Mouse (Mus musculus) erythroid progenitor cell, adult 5-6 weeks (primary cell): ENCODE measurements around the gene Plpp2. TPM values are rescaled to one million over a fixed set of nuclear protein-coding genes. Genes with fewer than 3 reads are reported as not detected.
A peak's percentile ranks its signal among the peaks of the same experiment; 100 is the strongest.

Source experiments
- ATAC-seq: replicated peaks from 2 replicates; pipeline ENCODE4 v1.8.0; 2016; ENCODE audit warnings: moderate number of reproducible peaks, mild to moderate bottlenecking, moderate TSS enrichment, inconsistent platforms; ENCODE audit not compliant: poor library complexity, low FRiP score, severe bottlenecking
- total RNA-seq, 2 experiments: library from RNA; stranded (forward) in 1 of 2; stranded (reverse) in 1 of 2; fragments of 150-400 nt in 1 of 2; fragments of 186-747, 209-891 nt in 1 of 2; gene quantifications; 2 replicates each; pipeline versions ENCODE4 v1.2.3 to v1.2.4; 2015 to 2017; ENCODE audit warnings: low replicate concordance in 2 of 2

Plpp2 gene
- total RNA-seq (2015; ENCODE audit: low replicate concordance) (2.5 TPM in 1 of 2 replicates, not detected in the other), total RNA-seq (2017; ENCODE audit: low replicate concordance) (not detected in 2 replicates)

GRCm38 (mm10) chr10:79533126-79533911 is at the start of gene Plpp2:
Plpp2 (minus strand) TSS chr10:79533796.
- peak; percentile 81 for ATAC-seq

GRCm38 (mm10) chr10:79581501-79581900 is 47.9 kb upstream of the Plpp2 start:
- ATAC-seq, result no peak

GRCm38 (mm10) chr10:79580811-79581210 is 47.2 kb upstream of the Plpp2 start:
- no peak for ATAC-seq

GRCm38 (mm10) chr10:79580356-79580755 is 46.8 kb upstream of the Plpp2 start:
- no peak for ATAC-seq

GRCm38 (mm10) chr10:79579781-79580180 is 46.2 kb upstream of the Plpp2 start:
- no peak for ATAC-seq

- ATAC-seq, result no peak
Measured at GRCm38 (mm10) chr10:79578891-79579290, 45.3 kb upstream of the Plpp2 start.

GRCm38 (mm10) chr10:79578276-79578675 is 44.7 kb upstream of the Plpp2 start:
- no peak for ATAC-seq

- no peak for ATAC-seq
Measured at GRCm38 (mm10) chr10:79577376-79577775, 43.8 kb upstream of the Plpp2 start.

GRCm38 (mm10) chr10:79575754-79576153 is 42.2 kb upstream of the Plpp2 start:
- no peak for ATAC-seq

- no peak for ATAC-seq
Measured at GRCm38 (mm10) chr10:79574796-79575195, 41.2 kb upstream of the Plpp2 start.

- no peak for ATAC-seq
Measured at GRCm38 (mm10) chr10:79574350-79574749, 40.8 kb upstream of the Plpp2 start.

GRCm38 (mm10) chr10:79573611-79574010 is 40.0 kb upstream of the Plpp2 start:
- no peak for ATAC-seq

GRCm38 (mm10) chr10:79571314-79571713 is 37.7 kb upstream of the Plpp2 start:
- no peak for ATAC-seq

- no peak for ATAC-seq
Measured at GRCm38 (mm10) chr10:79569921-79570320, 36.3 kb upstream of the Plpp2 start.

GRCm38 (mm10) chr10:79559716-79560115 is 26.1 kb upstream of the Plpp2 start:
- no peak for ATAC-seq

- ATAC-seq, result no peak
Measured at GRCm38 (mm10) chr10:79557496-79557895, 23.9 kb upstream of the Plpp2 start.

GRCm38 (mm10) chr10:79556951-79557350 is 23.4 kb upstream of the Plpp2 start:
- ATAC-seq, result no peak

GRCm38 (mm10) chr10:79555238-79555724 is 21.7 kb upstream of the Plpp2 start:
- no peak for ATAC-seq

GRCm38 (mm10) chr10:79554330-79555237 is 21.0 kb upstream of the Plpp2 start, which contains the start of gene Mier2:
Mier2 (minus strand) TSS chr10:79555199.
- no peak for ATAC-seq

- ATAC-seq, result no peak
Measured at GRCm38 (mm10) chr10:79553691-79554090, 20.1 kb upstream of the Plpp2 start.
